Mouse (Mus musculus) limb, embryonic 11.5 days (tissue): ENCODE data around the gene Ifitm10. TPM values are rescaled to one million over a fixed set of nuclear protein-coding genes. Genes with fewer than 3 reads are reported as not detected.

ENCODE experiments used
- ATAC-seq: fragments of 200-750 bp; cut with Nextera tagmentation; 2 replicates; pipeline ENCODE4 v1.8.0; 2017; ENCODE audit warnings: low read depth; ENCODE audit not compliant: insufficient number of reproducible peaks, low FRiP score, low TSS enrichment
- DNase-seq: peaks from one replicate; pipeline ENCODE4 v3.0.0-alpha.2; 2015; ENCODE audit warnings: low spot score
- H3K27ac ChIP-seq: fragments of 300-500 bp; sonication (generic); replicated peaks from 2 replicates; pipeline ENCODE4 v1.5.1; 2014; ENCODE audit warnings: low read depth, mild to moderate bottlenecking, low read length
- H3K27me3 ChIP-seq: fragments of 300-500 bp; sonication (generic); 2 replicates; pipeline ENCODE4 v1.6.1; 2014; ENCODE audit warnings: mild to moderate bottlenecking, low read length, mixed read lengths; ENCODE audit not compliant: control insufficient read depth, insufficient read depth
- H3K36me3 ChIP-seq: fragments of 300-500 bp; sonication (generic); 2 replicates; pipeline ENCODE4 v1.6.1; 2014; ENCODE audit warnings: mild to moderate bottlenecking, low read length, moderate library complexity, mixed read lengths; ENCODE audit not compliant: control insufficient read depth, insufficient read depth
- H3K4me1 ChIP-seq: fragments of 300-500 bp; sonication (generic); 2 replicates; pipeline ENCODE4 v1.6.1; 2014; ENCODE audit warnings: low read length, mixed read lengths; ENCODE audit not compliant: control insufficient read depth, insufficient read depth
- H3K4me2 ChIP-seq: fragments of 300-500 bp; sonication (generic); 2 replicates; pipeline ENCODE4 v1.6.1; 2014; ENCODE audit warnings: low read depth, mild to moderate bottlenecking, moderate library complexity; ENCODE audit not compliant: severe bottlenecking
- H3K4me3 ChIP-seq: fragments of 300-500 bp; sonication (generic); 2 replicates; pipeline ENCODE4 v1.5.1; 2014; ENCODE audit warnings: low read depth, low read length
- H3K9ac ChIP-seq: fragments of 300-500 bp; sonication (generic); 2 replicates; pipeline ENCODE4 v1.6.1; 2014; ENCODE audit warnings: mild to moderate bottlenecking, low read length
- H3K9me3 ChIP-seq: fragments of 300-500 bp; sonication (generic); 2 replicates; pipeline ENCODE4 v1.6.1; 2016; ENCODE audit warnings: low read length; ENCODE audit not compliant: control insufficient read depth
- WGBS: fragments of 180-500 bp; shearing (Covaris S2); extraction: QIAGEN DNeasy Blood & Tissue Kit; methylation state at CpG from one replicate; pipeline ENCODE4 v1.1.7; 2014; 5-methylcytosine and 5-hydroxymethylcytosine counted together
- polyA plus RNA-seq: library from polyadenylated mRNA; unstranded; fragments of >200 nt; fragmentation: Nextera tagmentation; extraction: Ambion mirVana; gene quantifications from 2 replicates; pipeline ENCODE4 v1.2.1, GENCODE M21; 2014

Ifitm10 gene
- polyA plus RNA-seq, 1 experiment from 2014 or later: 0.72 TPM

DNA sequence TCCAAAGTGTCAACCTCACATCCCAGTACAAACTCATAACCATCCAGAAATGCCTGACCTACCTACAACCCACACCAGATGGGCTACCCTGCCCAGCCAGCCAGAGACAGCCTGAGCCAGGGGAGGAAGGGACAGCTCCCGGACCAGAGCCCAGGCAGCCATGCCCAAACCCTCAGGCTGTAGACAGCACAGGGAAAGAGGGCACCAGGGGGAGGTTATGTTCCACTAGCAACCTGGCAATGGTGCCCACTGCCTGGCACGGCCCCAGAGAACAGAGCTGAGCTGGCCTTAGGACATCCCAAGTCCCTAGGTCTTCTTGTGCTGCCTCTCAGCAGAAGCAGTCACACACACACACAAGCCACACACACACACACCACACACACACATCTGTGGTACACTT, 4.7 kb downstream of the Ifitm10 start:
- Histone ChIP-seq H3K4me1 (no peaks in the 10 kb centered on the region), H3K27ac (no peak overlapping the region), H3K9me3 (no peaks in the 10 kb centered on the region), H3K9ac (no peak overlapping the region), H3K27me3 (peaks cover 32% of the 10 kb centered on the region), H3K4me2 (no peak overlapping the region), H3K4me3 (no peak overlapping the region), H3K36me3 (no peaks in the 10 kb centered on the region)
- 82% methylated on average over 2 of the region's 2 CpGs for WGBS
- DNase-seq (no peak), ATAC-seq (no peak)

DNA sequence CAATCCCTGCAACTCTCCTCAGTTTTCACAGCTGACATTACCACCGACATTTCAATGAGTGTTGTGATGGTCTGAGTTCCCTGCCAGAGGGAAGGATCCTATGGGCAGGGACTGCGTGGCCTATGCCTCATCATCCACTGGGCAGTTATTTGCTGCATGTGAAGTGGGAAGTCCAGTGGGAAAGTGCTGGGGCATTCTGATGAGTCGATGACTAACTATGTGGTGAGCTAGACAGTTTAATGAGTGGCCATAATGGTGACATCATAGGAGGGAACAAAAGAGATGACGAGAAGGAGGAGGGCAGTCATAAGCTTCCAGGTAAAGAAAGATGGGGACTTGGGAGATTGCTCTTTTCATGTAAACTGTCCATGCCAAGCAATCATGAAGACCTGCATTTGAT, 10.4 kb downstream of the Ifitm10 start:
- DNase-seq (no peak), ATAC-seq (no peak)
- no peak overlapping the region for H3K4me2 ChIP-seq
- no peak overlapping the region for H3K27ac ChIP-seq
- H3K9ac ChIP-seq: no peak overlapping the region
- H3K36me3 ChIP-seq: no peaks in the 10 kb centered on the region
- 75% methylated on average over 4 of the region's 4 CpGs for WGBS
- no peaks in the 10 kb centered on the region for H3K9me3 ChIP-seq
- no peak overlapping the region for H3K4me3 ChIP-seq
- no peaks in the 10 kb centered on the region for H3K27me3 ChIP-seq
- H3K4me1 ChIP-seq: no peaks in the 10 kb centered on the region

DNA sequence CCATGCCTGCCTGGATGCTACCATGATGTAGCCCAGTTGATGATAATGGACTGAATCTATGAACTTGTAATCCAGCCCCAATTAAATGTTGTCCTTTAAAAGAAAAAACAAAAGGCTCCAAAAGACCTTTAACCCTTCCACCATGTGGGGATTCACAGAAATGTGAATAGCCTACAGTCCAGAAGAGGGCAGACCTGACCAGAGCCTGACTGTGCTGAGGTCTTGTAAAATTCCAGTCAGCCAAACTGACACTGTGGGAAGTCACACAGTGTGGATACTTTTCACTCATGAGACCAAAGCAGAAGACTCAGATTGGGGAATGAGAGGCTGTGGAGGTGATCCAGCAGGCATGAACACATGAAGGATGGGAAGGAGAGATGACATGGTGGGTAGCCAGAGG, 12.8 kb downstream of the Ifitm10 start:
- Histone ChIP-seq H3K9me3 (no peaks in the 10 kb centered on the region), H3K27me3 (no peaks in the 10 kb centered on the region), H3K27ac (no peak overlapping the region), H3K4me1 (no peaks in the 10 kb centered on the region), H3K4me2 (no peak overlapping the region), H3K4me3 (no peak overlapping the region), H3K36me3 (no peaks in the 10 kb centered on the region), H3K9ac (no peak overlapping the region)
- ATAC-seq (no peak), DNase-seq (no peak)

DNA sequence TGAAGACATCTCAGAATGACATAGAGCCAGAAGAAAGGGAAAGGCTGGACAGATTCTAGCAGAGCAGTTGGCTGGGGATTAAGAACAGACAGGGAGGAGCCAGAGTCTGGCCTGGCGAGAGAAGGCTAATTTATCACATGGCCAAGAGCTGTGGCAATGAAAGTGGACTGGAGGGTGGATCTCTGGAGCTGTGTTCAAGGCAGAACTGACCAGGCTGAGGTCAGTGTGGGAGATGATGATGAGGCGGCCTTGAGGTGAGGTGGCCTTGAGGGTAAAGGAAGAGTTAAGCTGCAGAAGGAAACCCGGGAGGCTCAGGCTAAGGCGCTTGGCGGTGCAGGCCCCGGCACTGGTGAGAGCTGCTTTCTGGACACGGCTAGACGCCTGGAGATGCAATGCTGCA, 14.4 kb downstream of the Ifitm10 start:
- H3K9me3 ChIP-seq: no peaks in the 10 kb centered on the region
- no peak for DNase-seq
- ATAC-seq: no peak
- H3K27ac ChIP-seq: no peak overlapping the region
- H3K27me3 ChIP-seq: no peaks in the 10 kb centered on the region
- H3K4me1 ChIP-seq: no peaks in the 10 kb centered on the region
- no peak overlapping the region for H3K4me2 ChIP-seq
- no peak overlapping the region for H3K9ac ChIP-seq
- H3K36me3 ChIP-seq: no peaks in the 10 kb centered on the region
- WGBS: 71% methylated on average over 8 of the region's 8 CpGs
- no peak overlapping the region for H3K4me3 ChIP-seq

DNA sequence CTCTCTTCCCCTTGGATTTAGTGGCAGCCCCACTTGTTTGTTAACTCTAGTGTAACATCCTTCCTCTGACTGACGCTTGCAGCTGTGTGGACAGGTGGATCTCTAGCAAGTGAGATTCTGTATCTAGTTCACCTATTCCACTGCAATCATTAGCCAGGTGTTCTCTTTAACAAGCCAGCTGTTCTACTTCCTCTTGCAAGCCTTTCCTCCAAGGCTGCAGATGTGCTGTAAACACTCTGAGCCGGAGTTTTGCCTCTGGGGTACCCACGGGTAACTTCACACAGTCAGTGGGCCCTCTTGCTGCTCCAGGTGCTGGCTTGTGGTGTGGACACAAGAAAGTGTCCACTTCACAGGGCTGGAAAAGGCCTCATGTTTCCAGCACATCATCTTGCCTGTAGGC, 16.0 kb downstream of the Ifitm10 start:
- DNase-seq: no peak
- no peak for ATAC-seq
- no peaks in the 10 kb centered on the region for H3K27me3 ChIP-seq
- H3K4me3 ChIP-seq: no peak overlapping the region
- H3K27ac ChIP-seq: no peak overlapping the region
- 73% methylated on average over 3 of the region's 3 CpGs for WGBS
- H3K4me2 ChIP-seq: no peak overlapping the region
- H3K9ac ChIP-seq: no peak overlapping the region
- H3K4me1 ChIP-seq: no peaks in the 10 kb centered on the region
- no peaks in the 10 kb centered on the region for H3K9me3 ChIP-seq
- H3K36me3 ChIP-seq: no peaks in the 10 kb centered on the region

DNA sequence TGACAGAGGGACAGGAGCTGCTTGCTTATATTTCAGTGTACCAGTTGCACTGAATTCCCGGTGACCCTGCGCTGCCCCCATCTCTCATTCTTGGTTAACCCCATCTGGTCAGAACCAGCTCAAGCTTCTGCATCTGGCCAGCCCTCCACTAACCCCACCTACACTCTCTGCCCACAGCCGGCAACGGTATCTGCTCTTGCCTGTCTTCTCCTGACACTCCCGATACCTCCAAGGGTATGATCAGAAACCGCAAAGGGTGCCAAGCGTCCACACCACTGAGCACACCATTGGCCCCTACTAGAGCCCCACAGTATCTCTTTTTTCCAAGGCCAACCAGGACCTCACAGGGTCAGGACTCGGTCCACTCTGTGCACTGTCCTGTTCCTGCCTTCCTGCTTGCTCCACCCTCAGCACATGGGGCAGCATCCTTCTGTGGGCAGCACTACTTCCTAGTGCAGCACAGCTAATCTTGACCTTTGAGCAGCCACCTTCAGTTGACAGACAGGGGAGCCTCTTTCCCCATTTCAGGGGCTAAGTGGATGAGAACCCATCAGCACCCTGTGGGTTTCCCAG, 18.8 kb downstream of the Ifitm10 start:
- WGBS: 63% methylated on average over 8 of the region's 8 CpGs
- H3K4me3 ChIP-seq: no peak overlapping the region
- no peak overlapping the region for H3K4me2 ChIP-seq
- DNase-seq (no peak), ATAC-seq (no peak)
- H3K9me3 ChIP-seq: no peaks in the 10 kb centered on the region
- H3K9ac ChIP-seq: no peak overlapping the region
- H3K36me3 ChIP-seq: no peaks in the 10 kb centered on the region
- H3K4me1 ChIP-seq: no peaks in the 10 kb centered on the region
- H3K27ac ChIP-seq: no peak overlapping the region
- no peaks in the 10 kb centered on the region for H3K27me3 ChIP-seq

DNA sequence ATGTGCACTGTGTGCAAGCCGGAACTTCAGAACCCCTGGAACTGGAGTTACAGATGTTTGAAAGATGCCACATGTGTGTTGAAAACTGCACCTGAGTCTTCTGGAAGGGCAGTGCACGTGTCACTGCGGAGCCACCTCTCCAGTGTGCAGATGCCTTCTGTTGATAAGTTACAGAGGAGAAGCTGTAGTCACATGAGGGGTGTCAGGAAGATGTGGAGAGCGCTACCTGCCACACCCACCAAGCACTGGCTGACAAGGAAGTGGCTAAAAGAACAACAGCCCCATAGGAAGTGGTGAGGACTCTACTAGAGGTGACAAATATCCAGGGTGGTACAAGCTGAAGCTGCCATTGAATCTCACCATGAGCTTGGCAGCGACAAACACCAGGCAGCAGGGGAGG, 19.7 kb downstream of the Ifitm10 start:
- no peak for ATAC-seq
- no peak for DNase-seq
- Histone ChIP-seq H3K36me3 (no peaks in the 10 kb centered on the region), H3K4me1 (no peaks in the 10 kb centered on the region), H3K27ac (no peak overlapping the region), H3K9me3 (no peaks in the 10 kb centered on the region), H3K4me3 (no peak overlapping the region), H3K4me2 (no peak overlapping the region), H3K9ac (no peak overlapping the region), H3K27me3 (no peaks in the 10 kb centered on the region)
- 75% methylated on average over 5 of the region's 5 CpGs for WGBS

DNA sequence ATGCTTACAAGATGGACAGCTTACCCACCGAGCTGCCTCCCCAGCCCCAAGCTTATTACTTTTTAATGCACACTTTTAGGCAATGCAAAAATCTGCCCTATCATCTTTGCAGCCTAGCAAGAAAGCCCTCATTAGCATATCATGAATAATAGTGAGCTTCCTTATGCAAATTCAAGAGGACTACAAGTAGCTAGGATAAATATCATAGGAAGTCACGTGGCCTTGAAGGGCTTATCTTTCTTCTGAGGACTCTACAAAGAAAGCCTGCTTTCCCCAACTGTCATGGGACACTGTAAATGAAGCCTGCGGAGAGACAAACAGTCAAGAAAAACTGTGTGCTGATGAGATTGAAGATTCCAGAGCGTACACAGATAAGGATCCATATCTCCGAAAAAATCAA, 22.0 kb downstream of the Ifitm10 start:
- H3K27me3 ChIP-seq: no peaks in the 10 kb centered on the region
- no peaks in the 10 kb centered on the region for H3K9me3 ChIP-seq
- DNase-seq (no peak), ATAC-seq (no peak)
- H3K4me3 ChIP-seq: no peak overlapping the region
- no peak overlapping the region for H3K4me2 ChIP-seq
- WGBS: 75% methylated on average over 5 of the region's 5 CpGs
- no peak overlapping the region for H3K27ac ChIP-seq
- no peak overlapping the region for H3K9ac ChIP-seq
- H3K4me1 ChIP-seq: no peaks in the 10 kb centered on the region
- no peaks in the 10 kb centered on the region for H3K36me3 ChIP-seq

DNA sequence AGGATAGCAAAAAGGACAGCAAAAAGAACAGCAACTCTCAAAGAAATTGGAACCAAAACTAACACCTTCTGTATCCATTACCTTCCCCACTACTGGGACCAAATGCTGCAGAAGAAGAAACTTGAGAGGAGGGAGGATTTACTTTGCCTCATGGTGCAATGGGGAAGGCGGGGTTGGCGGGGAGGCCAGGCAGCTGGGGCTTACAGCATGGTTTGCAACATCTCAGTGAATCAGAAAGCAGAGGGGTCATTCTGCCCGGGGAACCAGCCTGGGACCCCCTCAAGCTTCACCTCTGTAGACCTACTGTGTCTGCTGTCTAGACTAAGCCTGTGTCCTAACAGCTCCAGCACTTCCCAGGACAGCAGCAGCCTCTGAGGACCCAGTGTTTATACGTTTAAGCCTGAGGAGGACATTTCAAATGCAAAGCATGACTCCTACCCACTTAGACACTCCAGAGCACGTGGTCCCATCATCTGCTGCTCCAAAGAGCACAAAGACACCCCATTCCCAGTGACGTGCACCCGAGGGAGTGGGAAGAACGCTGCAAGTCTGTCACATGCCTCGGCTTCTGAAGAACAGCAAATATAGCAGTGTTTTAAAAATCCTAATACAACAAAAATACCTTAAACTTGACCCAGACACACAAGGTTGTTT, 24.1 kb downstream of the Ifitm10 start:
- Histone ChIP-seq H3K9me3 (no peaks in the 10 kb centered on the region), H3K27me3 (no peaks in the 10 kb centered on the region), H3K27ac (no peak overlapping the region), H3K4me2 (no peak overlapping the region), H3K9ac (no peak overlapping the region), H3K36me3 (no peaks in the 10 kb centered on the region), H3K4me3 (no peak overlapping the region), H3K4me1 (no peaks in the 10 kb centered on the region)
- WGBS: 30% methylated on average over 9 of the region's 9 CpGs
- DNase-seq: no peak
- ATAC-seq: peak; percentile 47; the same call in 1 of the 2 replicates
